22 mouse cellular contexts compared by ENCODE assay signal in genomic region chr1:57272593-57272992, GRCm38 (mm10).
A peak's percentile ranks its signal among the peaks of the same experiment; 100 is the strongest.
DNase-seq lines count a peak whose midpoint lies in the region; ATAC-seq and TF ChIP-seq lines count a peak whose summit lies in the region.
"Had no signal": no experiment of that assay in that cellular context is flagged by ENCODE, and none has a peak within 500 bp of the region (broad histone marks: within the 10 kb centered on the region; RNA-seq: fewer than 3 reads in every experiment).

No protein-coding gene starts in this region.

- 43% methylated on average over 5 of the region's 5 CpGs for WGBS in lung, embryonic 14.5 days
- 69% methylated on average over 5 of the region's 5 CpGs for WGBS in lung, adult 2 months
- WGBS in lung, embryonic 16.5 days, result 45% methylated on average over 5 of the region's 5 CpGs
- WGBS in embryonic facial prominence, embryonic 12.5 days, result 59% methylated on average over 5 of the region's 5 CpGs
- WGBS in embryonic facial prominence, embryonic 14.5 days, result 51% methylated on average over 5 of the region's 5 CpGs

- H3K36me3 ChIP-seq in lung, embryonic 14.5 days (ENCODE audit: insufficient read depth), result no peaks in the 10 kb centered on the region
- H3K36me3 ChIP-seq in lung, embryonic 16.5 days (ENCODE audit: control insufficient read depth, insufficient read depth, low read length), result no peaks in the 10 kb centered on the region
- H3K36me3 ChIP-seq in embryonic facial prominence, embryonic 12.5 days, result no peaks in the 10 kb centered on the region
- H3K36me3 ChIP-seq in embryonic facial prominence, embryonic 14.5 days (ENCODE audit: control insufficient read depth, insufficient read depth, low read length), result no peaks in the 10 kb centered on the region
- H3K36me3 ChIP-seq: embryonic facial prominence, embryonic 13.5 days; forebrain, embryonic 10.5 days; forebrain, embryonic 12.5 days had no signal

- H3K27me3 ChIP-seq in lung, embryonic 14.5 days (ENCODE audit: insufficient read depth, low read length), result no peaks in the 10 kb centered on the region
- no peaks in the 10 kb centered on the region for H3K27me3 ChIP-seq in lung, embryonic 16.5 days (ENCODE audit: control insufficient read depth, insufficient read depth, low read depth, low read length)
- H3K27me3 ChIP-seq in embryonic facial prominence, embryonic 12.5 days, result no peaks in the 10 kb centered on the region
- H3K27me3 ChIP-seq in embryonic facial prominence, embryonic 14.5 days (replicated peaks; ENCODE audit: control insufficient read depth, insufficient read depth, low read length), result 0 out of 2 replicates have a peak, but pooled peaks cover 3% of the 10 kb centered on the region

- H3K4me1 ChIP-seq in lung, embryonic 14.5 days (ENCODE audit: insufficient read depth), result 0 out of 2 replicates have a peak, but pooled peaks cover 4% of the 10 kb centered on the region
- no peaks in the 10 kb centered on the region for H3K4me1 ChIP-seq in lung, adult 2 months (ENCODE audit: control insufficient read depth, insufficient read depth, low read length)
- H3K4me1 ChIP-seq in lung, embryonic 16.5 days (replicated peaks; ENCODE audit: control insufficient read depth, insufficient read depth, low read length), result no peaks in the 10 kb centered on the region
- peaks cover 4% of the 10 kb centered on the region; the same call in 1 of the 2 replicates for H3K4me1 ChIP-seq in embryonic facial prominence, embryonic 12.5 days
- H3K4me1 ChIP-seq in embryonic facial prominence, embryonic 14.5 days (ENCODE audit: control insufficient read depth, insufficient read depth, low read length), result no peaks in the 10 kb centered on the region; the same call in 1 of the 2 replicates

- H3K4me3 ChIP-seq in lung, embryonic 14.5 days (ENCODE audit: low read depth, low read length), result no peak overlapping the region
- H3K4me3 ChIP-seq in lung, adult 2 months (replicated peaks; ENCODE audit: extremely low read depth, low read depth, low read length), result no peak overlapping the region
- no peak overlapping the region for H3K4me3 ChIP-seq in lung, embryonic 16.5 days (ENCODE audit: low read length)
- H3K4me3 ChIP-seq in embryonic facial prominence, embryonic 12.5 days, result no peak overlapping the region
- H3K4me3 ChIP-seq in embryonic facial prominence, embryonic 14.5 days (ENCODE audit: low read depth, low read length), result no peak overlapping the region
- H3K4me3 ChIP-seq: embryonic facial prominence, embryonic 13.5 days; erythroblast, embryonic 14.5 days; forebrain, embryonic 10.5 days; forebrain, embryonic 12.5 days had no signal

- TF ChIP-seq POLR2A in lung, adult 2 months (IDR thresholded peaks at IDR 0.05; ENCODE audit: borderline replicate concordance, extremely low read depth, low read depth, low read length), result no peak

- ATAC-seq in lung, embryonic 14.5 days (ENCODE audit: insufficient read depth), result peak; percentile 52; the same call in 1 of the 2 replicates
- peak; percentile 38; the same call in 1 of the 2 replicates for ATAC-seq in lung, embryonic 16.5 days (ENCODE audit: low read depth)
- 0 out of 2 replicates have a peak, but pooled peaks have one; percentile 52 for ATAC-seq in embryonic facial prominence, embryonic 12.5 days (ENCODE audit: insufficient number of reproducible peaks, insufficient read depth, low FRiP score, low TSS enrichment)
- peak; percentile 50; the same call in 1 of the 2 replicates for ATAC-seq in embryonic facial prominence, embryonic 14.5 days (ENCODE audit: low read depth)
- ATAC-seq: forebrain, embryonic 14.5 days; forebrain, embryonic 16.5 days had no signal

- H3K4me2 ChIP-seq in lung, embryonic 14.5 days, result no peak overlapping the region
- no peak overlapping the region for H3K4me2 ChIP-seq in lung, embryonic 16.5 days (ENCODE audit: low read depth, low read length)
- no peak overlapping the region for H3K4me2 ChIP-seq in embryonic facial prominence, embryonic 12.5 days (replicated peaks)
- no peak overlapping the region for H3K4me2 ChIP-seq in embryonic facial prominence, embryonic 14.5 days (ENCODE audit: low read depth, low read length)
- H3K4me2 ChIP-seq: embryonic facial prominence, embryonic 13.5 days; forebrain, embryonic 12.5 days had no signal

- no peak for TF ChIP-seq CTCF in lung, embryonic 14.5 days (IDR thresholded peaks at IDR 0.05; ENCODE audit: low read depth)
- TF ChIP-seq CTCF in lung, adult 2 months (IDR thresholded peaks at IDR 0.05; ENCODE audit: insufficient read depth, low read length), result no peak

- H3K9me3 ChIP-seq in lung, embryonic 14.5 days (ENCODE audit: low read depth, low read length), result no peaks in the 10 kb centered on the region
- H3K9me3 ChIP-seq in lung, embryonic 16.5 days (ENCODE audit: control insufficient read depth, low read length), result no peaks in the 10 kb centered on the region
- H3K9me3 ChIP-seq in embryonic facial prominence, embryonic 12.5 days, result no peaks in the 10 kb centered on the region
- no peaks in the 10 kb centered on the region for H3K9me3 ChIP-seq in embryonic facial prominence, embryonic 14.5 days (ENCODE audit: control insufficient read depth, low read length)
- H3K9me3 ChIP-seq: embryonic facial prominence, embryonic 13.5 days; forebrain, embryonic 10.5 days; forebrain, embryonic 12.5 days had no signal

- peak; percentile 46 for DNase-seq in lung, embryonic 14.5 days
- DNase-seq in lung, adult 2 months, result no peak
- no peak for DNase-seq in lung, adult 18-20 months
- peak; percentile 56 for DNase-seq in embryonic facial prominence, embryonic 14.5 days (ENCODE audit: low spot score)
- no peak for DNase-seq in heart, adult 9 months (ENCODE audit: low spot score in 2 of 2)
- no peak for DNase-seq in layer of hippocampus, adult 18-20 months (ENCODE audit: low spot score in 2 of 2)
- DNase-seq: adrenal gland, adult 2 months; adrenal gland, postnatal 10 days; adrenal gland, postnatal 25 days; cerebellum, adult 11 months; cerebellum, adult 2 months; cerebellum, adult 9-10 months; cerebellum, postnatal 10 days; cerebellum, postnatal 25 days had no signal

- no peak overlapping the region for H3K9ac ChIP-seq in lung, embryonic 14.5 days
- H3K9ac ChIP-seq in lung, embryonic 16.5 days (ENCODE audit: low read length), result no peak overlapping the region
- no peak overlapping the region for H3K9ac ChIP-seq in embryonic facial prominence, embryonic 12.5 days
- H3K9ac ChIP-seq in embryonic facial prominence, embryonic 14.5 days (ENCODE audit: low read depth, low read length), result no peak overlapping the region
- H3K9ac ChIP-seq: embryonic facial prominence, embryonic 13.5 days; forebrain, embryonic 12.5 days had no signal

- no peak overlapping the region for H3K27ac ChIP-seq in lung, embryonic 14.5 days (ENCODE audit: low read depth)
- H3K27ac ChIP-seq in lung, embryonic 16.5 days (ENCODE audit: low read length), result no peak overlapping the region
- no peak overlapping the region for H3K27ac ChIP-seq in embryonic facial prominence, embryonic 12.5 days
- no peak overlapping the region for H3K27ac ChIP-seq in embryonic facial prominence, embryonic 14.5 days (replicated peaks; ENCODE audit: low read depth, low read length)
- H3K27ac ChIP-seq: embryonic facial prominence, embryonic 13.5 days; forebrain, embryonic 10.5 days; forebrain, embryonic 12.5 days had no signal

Comparison
In these comparisons a context has a peak if more than half of its experiments do, and no peak if none do; other contexts are left out.
1. DNase-seq: peak in lung, embryonic 14.5 days (single experiment) and embryonic facial prominence, embryonic 14.5 days (single experiment); none in lung, adult 2 months (single experiment), lung, adult 18-20 months (0 of 2), heart, adult 9 months (0 of 2) and layer of hippocampus, adult 18-20 months (0 of 2).
2. Peak in every context shown above with its lines, with median percentiles within 50 percentile points of each other: ATAC-seq.